Mouse (Mus musculus) lung, embryonic 15.5 days (tissue): ENCODE measurements at regions not wholly inside any gene's neighbourhood (a gene's known extent, or its start where the extent isn't known, plus 50 kb on each side); places are given as distances from the start of the nearest gene placed in this dataset.
"Not testable (repeated sequence)": the region's sequence is repeated elsewhere in the genome, so short reads cannot be mapped to it uniquely, and the experiment has no call there.

Source experiments
- ATAC-seq: fragments of 200-750 bp; cut with Nextera tagmentation; 2 replicates; pipeline ENCODE4 v1.8.0; 2017; ENCODE audit warnings: moderate number of reproducible peaks, borderline replicate concordance; ENCODE audit not compliant: low FRiP score, low TSS enrichment; ENCODE audit errors: extremely low read depth
- H3K27ac ChIP-seq: fragments of 300-500 bp; sonication (generic); 2 replicates; pipeline ENCODE4 v1.5.1; 2015; ENCODE audit warnings: moderate library complexity, mild to moderate bottlenecking, inconsistent platforms
- H3K27me3 ChIP-seq: fragments of 300-500 bp; sonication (generic); 2 replicates; pipeline ENCODE4 v1.6.1; 2015; ENCODE audit warnings: inconsistent platforms
- H3K36me3 ChIP-seq: fragments of 300-500 bp; sonication (generic); 2 replicates; pipeline ENCODE4 v1.6.1; 2015; ENCODE audit warnings: inconsistent platforms
- H3K4me1 ChIP-seq: fragments of 300-500 bp; sonication (generic); 2 replicates; pipeline ENCODE4 v1.6.1; 2015; ENCODE audit warnings: inconsistent platforms
- H3K4me2 ChIP-seq: fragments of 300-500 bp; sonication (generic); 2 replicates; pipeline ENCODE4 v1.6.1; 2015; ENCODE audit warnings: inconsistent platforms, mild to moderate bottlenecking, moderate library complexity
- H3K4me3 ChIP-seq: fragments of 300-500 bp; sonication (generic); 2 replicates; pipeline ENCODE4 v1.5.1; 2015; ENCODE audit warnings: mild to moderate bottlenecking, inconsistent platforms
- H3K9ac ChIP-seq: fragments of 300-500 bp; sonication (generic); 2 replicates; pipeline ENCODE4 v1.6.1; 2015; ENCODE audit warnings: inconsistent platforms
- H3K9me3 ChIP-seq: fragments of 300-500 bp; sonication (generic); 2 replicates; pipeline ENCODE4 v1.6.1; 2016; ENCODE audit warnings: inconsistent platforms
- WGBS: fragments of 180-500 bp; shearing (Covaris S2); methylation state at CpG from one replicate; pipeline ENCODE4 v1.1.7; 2015; 5-methylcytosine and 5-hydroxymethylcytosine counted together

- not testable (repeated sequence) for H3K36me3 ChIP-seq, H3K9me3 ChIP-seq, H3K9ac ChIP-seq, H3K4me3 ChIP-seq, H3K4me2 ChIP-seq, H3K4me1 ChIP-seq, H3K27me3 ChIP-seq, H3K27ac ChIP-seq, ATAC-seq
- WGBS: 38% methylated on average over 3 of the region's 4 CpGs
Observed at GRCm38 (mm10) chr12:21680026-21680425, 262.6 kb upstream of the Ywhaq start.

GRCm38 (mm10) chr12:21649381-21649780, 231.9 kb upstream of the Ywhaq start:
- H3K36me3 ChIP-seq, H3K4me2 ChIP-seq, ATAC-seq, H3K4me3 ChIP-seq, H3K4me1 ChIP-seq, H3K27me3 ChIP-seq, H3K27ac ChIP-seq, H3K9ac ChIP-seq: not testable (repeated sequence)
- 82% methylated on average over 8 of the region's 8 CpGs for WGBS
- H3K9me3 ChIP-seq: peaks cover 11% of the 10 kb centered on the region; the same call in 1 of the 2 replicates

DNA sequence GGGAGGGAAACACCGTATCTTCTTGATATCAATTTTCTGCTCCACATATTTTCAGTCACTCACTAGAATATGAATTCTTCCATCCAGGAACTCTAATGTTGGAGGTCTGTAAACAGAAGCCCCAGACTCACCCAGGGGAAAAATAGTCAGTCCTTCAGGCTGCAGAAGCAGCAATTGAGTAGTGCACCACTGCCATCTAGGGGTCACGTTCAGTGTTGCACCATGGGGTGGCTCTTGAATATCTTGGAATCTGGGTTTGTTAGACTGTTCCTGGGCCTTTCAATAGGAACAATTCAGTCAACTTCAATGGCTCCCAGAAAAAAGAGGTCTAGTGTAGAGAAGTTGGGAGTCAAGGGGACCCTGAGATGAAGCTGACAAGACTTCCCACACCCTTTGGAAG, 196.3 kb upstream of the Ywhaq start:
- H3K36me3 ChIP-seq, H3K27ac ChIP-seq, H3K27me3 ChIP-seq, H3K9me3 ChIP-seq, H3K9ac ChIP-seq, H3K4me2 ChIP-seq, ATAC-seq, H3K4me1 ChIP-seq, H3K4me3 ChIP-seq: not testable (repeated sequence)
- 13% methylated on average over 2 of the region's 2 CpGs for WGBS

GRCm38 (mm10) chr12:21568415-21569040, 151.1 kb upstream of the Ywhaq start:
- WGBS: 67% methylated on average over 7 of the region's 7 CpGs
- H3K36me3 ChIP-seq: no peaks in the 10 kb centered on the region
- ATAC-seq: no peak
- H3K9me3 ChIP-seq: no peaks in the 10 kb centered on the region
- no peak overlapping the region for H3K27ac ChIP-seq
- no peaks in the 10 kb centered on the region for H3K4me1 ChIP-seq
- H3K4me2 ChIP-seq: no peak overlapping the region
- no peak overlapping the region for H3K9ac ChIP-seq
- no peak overlapping the region for H3K4me3 ChIP-seq
- H3K27me3 ChIP-seq: no peaks in the 10 kb centered on the region

DNA sequence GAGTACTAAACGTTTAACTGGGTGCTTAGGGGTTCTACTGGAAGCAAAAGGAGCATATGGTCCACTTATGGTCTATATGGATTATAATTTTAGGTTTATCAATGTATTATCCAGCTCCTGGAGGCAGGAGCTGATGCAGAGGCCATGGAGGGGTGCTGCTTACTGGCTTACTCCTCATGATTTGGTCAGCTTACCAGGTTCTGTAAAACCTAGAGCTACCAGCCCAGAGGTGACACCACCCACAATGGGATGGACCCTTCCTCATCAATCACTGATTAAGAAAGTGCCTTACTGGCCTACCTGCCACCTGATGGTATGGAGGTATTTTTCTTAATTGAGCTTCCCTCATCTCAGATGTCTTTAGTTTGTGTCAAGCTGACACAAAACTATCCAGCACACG, 126.5 kb upstream of the Ywhaq start:
- not testable (repeated sequence) for H3K27ac ChIP-seq, H3K4me2 ChIP-seq, H3K9me3 ChIP-seq, H3K4me3 ChIP-seq, H3K4me1 ChIP-seq, H3K36me3 ChIP-seq, H3K27me3 ChIP-seq, ATAC-seq, H3K9ac ChIP-seq
- WGBS: 44% methylated on average over 2 of the region's 2 CpGs

GRCm38 (mm10) chr12:21543153-21543894, 125.9 kb upstream of the Ywhaq start:
- ATAC-seq: peak; percentile 94
- 1% methylated on average over 33 of the region's 34 CpGs for WGBS
- H3K4me3 ChIP-seq: peak overlapping the region; percentile 62
- not testable (repeated sequence) for H3K9me3 ChIP-seq, H3K4me1 ChIP-seq, H3K27ac ChIP-seq, H3K36me3 ChIP-seq, H3K27me3 ChIP-seq
- peak overlapping the region; percentile 46 for H3K9ac ChIP-seq
- H3K4me2 ChIP-seq: peak overlapping the region; percentile 75

DNA sequence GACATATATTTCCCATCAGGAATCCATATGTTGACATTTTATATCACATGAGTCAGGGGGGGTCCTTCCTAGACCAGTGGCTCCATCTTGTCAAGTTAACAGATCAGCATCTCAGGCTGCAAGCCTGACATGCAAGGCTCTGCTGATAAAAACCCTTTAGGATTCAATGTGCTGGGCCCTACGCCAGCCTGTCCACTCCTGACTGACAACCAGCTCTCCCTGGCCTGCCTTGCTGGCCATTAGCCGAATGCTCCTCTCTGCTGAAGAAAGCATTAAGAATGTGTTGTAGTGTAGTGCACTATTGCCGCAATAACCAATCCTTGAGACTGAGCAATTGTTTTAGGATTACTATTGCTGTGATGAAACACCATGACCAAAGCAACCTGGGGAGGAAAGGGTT, 114.3 kb upstream of the Ywhaq start:
- Histone ChIP-seq H3K27ac (no peak overlapping the region), H3K4me1 (no peaks in the 10 kb centered on the region), H3K4me2 (no peak overlapping the region), H3K4me3 (no peak overlapping the region), H3K36me3 (no peaks in the 10 kb centered on the region), H3K9ac (no peak overlapping the region), H3K27me3 (no peaks in the 10 kb centered on the region), H3K9me3 (no peaks in the 10 kb centered on the region)
- no peak for ATAC-seq
- 85% methylated on average over 3 of the region's 3 CpGs for WGBS

- not testable (repeated sequence) for H3K27me3 ChIP-seq, H3K4me2 ChIP-seq, H3K36me3 ChIP-seq, H3K4me3 ChIP-seq, H3K9ac ChIP-seq, ATAC-seq, H3K27ac ChIP-seq, H3K9me3 ChIP-seq, H3K4me1 ChIP-seq
- 77% methylated on average over 3 of the region's 3 CpGs for WGBS
Observed at GRCm38 (mm10) chr12:21529367-21529766, 111.9 kb upstream of the Ywhaq start.

DNA sequence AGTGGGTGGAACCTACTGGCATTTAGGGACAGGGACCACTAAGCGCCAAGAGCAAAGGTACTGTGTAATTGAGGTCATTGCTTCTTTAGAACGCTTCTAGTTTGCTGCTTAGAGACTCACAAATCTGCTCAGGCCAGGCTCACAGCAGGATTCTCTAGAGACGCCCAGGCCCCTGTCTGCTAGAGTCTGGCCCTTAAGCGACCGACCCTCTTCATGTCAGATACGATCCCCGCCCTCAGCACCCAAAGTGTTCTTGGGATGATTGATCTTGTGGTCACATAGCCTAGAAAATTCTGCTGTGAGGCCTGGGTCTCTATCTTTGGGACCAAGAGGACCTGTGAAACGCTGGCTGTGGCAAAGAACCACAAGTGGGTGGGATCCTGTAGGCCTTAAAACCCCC, 109.9 kb upstream of the Ywhaq start:
- ATAC-seq, H3K4me2 ChIP-seq: not testable (repeated sequence)

GRCm38 (mm10) chr12:21526906-21527305, 109.5 kb upstream of the Ywhaq start:
- not testable (repeated sequence) for H3K36me3 ChIP-seq, H3K27me3 ChIP-seq, H3K9ac ChIP-seq, H3K9me3 ChIP-seq, H3K4me2 ChIP-seq, H3K4me3 ChIP-seq, H3K27ac ChIP-seq, ATAC-seq, H3K4me1 ChIP-seq
- 80% methylated on average over 2 of the region's 2 CpGs for WGBS

More for the DNA sequence above, 109.9 kb upstream of the Ywhaq start:
- 77% methylated on average over 8 of the region's 8 CpGs for WGBS
- not testable (repeated sequence) for H3K36me3 ChIP-seq, H3K4me3 ChIP-seq, H3K9ac ChIP-seq, H3K4me1 ChIP-seq, H3K27me3 ChIP-seq, H3K27ac ChIP-seq, H3K9me3 ChIP-seq

DNA sequence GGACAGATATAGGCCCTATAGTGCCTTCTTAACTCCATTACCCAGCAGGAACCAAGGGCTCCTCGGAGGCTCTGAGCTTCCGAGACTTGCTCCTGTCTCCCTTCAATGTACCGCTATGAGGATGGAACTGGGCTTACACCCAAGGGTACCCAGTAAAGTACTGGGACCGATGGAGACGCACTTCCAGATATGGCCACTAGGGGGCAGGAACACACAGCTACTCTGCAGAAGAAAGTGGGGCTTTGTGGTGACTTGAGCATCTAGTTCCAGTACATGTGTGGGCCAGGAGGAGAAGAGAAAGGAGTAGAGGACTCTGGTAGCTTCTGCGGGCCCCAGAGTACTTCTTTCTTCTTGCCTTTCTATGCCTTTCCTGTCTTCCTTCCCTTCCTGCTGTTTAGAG, 108.1 kb upstream of the Ywhaq start:
- not testable (repeated sequence) for H3K9ac ChIP-seq, H3K4me2 ChIP-seq, ATAC-seq, H3K27me3 ChIP-seq, H3K27ac ChIP-seq, H3K36me3 ChIP-seq, H3K4me3 ChIP-seq, H3K9me3 ChIP-seq, H3K4me1 ChIP-seq
- 35% methylated on average over 6 of the region's 6 CpGs for WGBS

- no peaks in the 10 kb centered on the region for H3K9me3 ChIP-seq
- no peak overlapping the region for H3K4me3 ChIP-seq
- no peak overlapping the region for H3K9ac ChIP-seq
- 59% methylated on average over 3 of the region's 3 CpGs for WGBS
- H3K36me3 ChIP-seq: no peaks in the 10 kb centered on the region
- no peak for ATAC-seq
- H3K27me3 ChIP-seq: no peaks in the 10 kb centered on the region
- no peak overlapping the region for H3K27ac ChIP-seq
- no peak overlapping the region for H3K4me2 ChIP-seq
- no peaks in the 10 kb centered on the region for H3K4me1 ChIP-seq
Observed at GRCm38 (mm10) chr12:21522621-21523020, 105.2 kb upstream of the Ywhaq start.
